Mouse (Mus musculus) skeletal muscle tissue, adult 2 months (tissue): ENCODE results near the gene Ube2k.

Experiments used
- DNase-seq: peaks from one replicate; pipeline ENCODE4 v3.0.0-alpha.2; 2012; ENCODE audit warnings: low read depth, low spot score

The Ube2k gene

GRCm38 (mm10) chr5:65537420-65538071, 513 bp downstream of the Ube2k start:
- DNase-seq = peak; percentile 41

GRCm38 (mm10) chr5:65538121-65538520, 1.1 kb downstream of the Ube2k start:
- no peak for DNase-seq

GRCm38 (mm10) chr5:65538829-65539228, 1.8 kb downstream of the Ube2k start:
- DNase-seq = no peak

- no peak for DNase-seq
Observed at GRCm38 (mm10) chr5:65539786-65540185, 2.8 kb downstream of the Ube2k start.

- DNase-seq = no peak
Observed at GRCm38 (mm10) chr5:65541889-65542288, 4.9 kb downstream of the Ube2k start.

- DNase-seq = no peak
Observed at GRCm38 (mm10) chr5:65543491-65543890, 6.5 kb downstream of the Ube2k start.

GRCm38 (mm10) chr5:65544616-65545015, 7.6 kb downstream of the Ube2k start:
- DNase-seq = no peak

GRCm38 (mm10) chr5:65549677-65550076, 12.6 kb downstream of the Ube2k start:
- peak; percentile 25 for DNase-seq

GRCm38 (mm10) chr5:65557109-65557508, 20.1 kb downstream of the Ube2k start:
- DNase-seq = no peak

GRCm38 (mm10) chr5:65561125-65561893, 24.3 kb downstream of the Ube2k start:
- no peak for DNase-seq

GRCm38 (mm10) chr5:65565486-65565885, 28.5 kb downstream of the Ube2k start:
- no peak for DNase-seq

GRCm38 (mm10) chr5:65574876-65575275, 37.8 kb downstream of the Ube2k start:
- no peak for DNase-seq

GRCm38 (mm10) chr5:65575896-65576295, 38.9 kb downstream of the Ube2k start:
- DNase-seq = peak; percentile 13

- DNase-seq = no peak
Observed at GRCm38 (mm10) chr5:65578545-65578944, 41.5 kb downstream of the Ube2k start.

- no peak for DNase-seq
Observed at GRCm38 (mm10) chr5:65586291-65586690, 49.3 kb downstream of the Ube2k start.

- DNase-seq = no peak
Observed at GRCm38 (mm10) chr5:65590199-65590598, 53.2 kb downstream of the Ube2k start.

- no peak for DNase-seq
Observed at GRCm38 (mm10) chr5:65592421-65592820, 55.4 kb downstream of the Ube2k start.

GRCm38 (mm10) chr5:65599681-65600080, 62.6 kb downstream of the Ube2k start:
- DNase-seq = no peak

- no peak for DNase-seq
Observed at GRCm38 (mm10) chr5:65606820-65607219, 69.8 kb downstream of the Ube2k start.

- no peak for DNase-seq
Observed at GRCm38 (mm10) chr5:65609769-65610168, 72.7 kb downstream of the Ube2k start.

- DNase-seq = no peak
Observed at GRCm38 (mm10) chr5:65610541-65610940, 73.5 kb downstream of the Ube2k start.

- no peak for DNase-seq
Observed at GRCm38 (mm10) chr5:65613152-65613924, 76.3 kb downstream of the Ube2k start.
